Mouse (Mus musculus) lung, adult 18-20 months (tissue): ENCODE results near the gene Wnt6.
"Not testable (repeated sequence)": the region's sequence is repeated elsewhere in the genome, so short reads cannot be mapped to it uniquely, and the experiment has no call there.

Source experiments
- DNase-seq, 2 experiments: peaks; one replicate each; pipeline ENCODE4 v3.0.0; 2022; ENCODE audit warnings: mixed read lengths in 2 of 2

The Wnt6 gene

DNA sequence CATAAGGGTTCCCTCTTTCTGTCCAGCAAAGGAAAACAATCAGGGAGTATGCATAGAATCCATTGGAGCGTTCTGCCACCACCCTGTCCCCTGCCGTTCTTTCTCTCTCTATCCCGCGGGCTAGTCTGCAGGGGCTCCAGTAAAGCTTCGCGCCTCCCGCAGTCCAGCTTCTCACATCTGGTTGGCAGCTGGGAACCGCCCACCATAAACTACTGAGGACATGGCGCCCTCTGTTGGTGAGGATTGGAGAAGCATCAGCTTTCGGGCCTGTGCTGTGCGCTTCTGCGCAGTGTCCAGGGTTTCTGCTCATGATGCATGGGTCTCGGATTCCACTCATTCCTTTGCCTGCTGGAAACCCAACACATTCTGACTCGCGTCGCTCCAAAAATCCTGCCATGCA lies 36.4 kb downstream of the Wnt6 start:
- peak; percentile 86 for DNase-seq

DNA sequence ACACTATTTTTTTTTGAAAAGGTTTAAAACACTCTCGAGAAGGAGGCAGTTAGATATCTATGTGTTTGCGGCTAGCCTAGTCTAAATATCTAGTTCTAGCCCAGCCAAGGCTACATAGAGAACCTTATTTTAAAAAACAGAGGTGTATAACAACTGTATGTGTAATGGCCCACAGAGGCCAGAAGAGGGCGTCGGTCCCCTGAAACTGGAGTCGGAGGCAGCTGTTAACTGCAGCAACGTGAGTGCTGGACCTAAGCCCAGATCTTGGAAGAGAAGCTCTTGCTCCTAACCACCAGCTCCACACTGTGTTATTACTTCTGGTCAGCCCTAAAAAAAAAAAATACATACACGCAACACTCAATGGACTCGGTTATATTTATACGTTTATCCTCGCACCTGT lies 37.3 kb downstream of the Wnt6 start:
- DNase-seq = no peak

DNA sequence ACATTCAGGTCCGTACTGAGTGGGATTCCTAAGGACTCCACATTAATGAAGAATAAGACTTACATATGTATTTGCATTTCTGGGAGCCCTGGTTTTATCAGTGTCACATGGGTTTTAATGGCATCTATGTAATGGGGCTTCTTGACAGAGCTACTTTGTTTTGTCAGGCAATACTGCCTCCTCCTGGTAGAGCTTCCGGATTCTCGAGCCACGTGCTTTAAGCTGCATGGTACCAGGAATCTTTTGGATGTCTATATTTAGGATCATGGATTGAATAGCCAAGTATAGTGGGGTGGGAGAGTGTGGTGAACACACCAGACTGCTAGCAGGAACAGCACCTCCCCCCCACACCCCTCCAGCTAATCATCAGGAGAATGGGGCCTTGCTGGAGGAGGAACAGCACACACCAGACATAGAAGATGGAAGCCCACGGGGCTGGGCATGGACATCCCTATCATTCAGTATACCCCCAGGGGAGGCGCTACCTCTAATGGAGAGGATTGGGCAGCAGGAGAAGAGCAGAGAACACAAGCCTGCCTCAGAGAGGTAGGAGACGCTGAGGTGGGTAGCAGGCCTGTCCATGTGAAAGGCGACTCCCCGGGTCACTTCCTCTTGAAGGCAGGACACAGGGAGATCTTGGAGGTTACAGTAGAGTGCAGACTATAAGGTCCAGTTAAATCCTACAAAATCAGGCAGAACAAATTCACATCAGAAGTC lies 43.4 kb downstream of the Wnt6 start:
- no peak for DNase-seq

DNA sequence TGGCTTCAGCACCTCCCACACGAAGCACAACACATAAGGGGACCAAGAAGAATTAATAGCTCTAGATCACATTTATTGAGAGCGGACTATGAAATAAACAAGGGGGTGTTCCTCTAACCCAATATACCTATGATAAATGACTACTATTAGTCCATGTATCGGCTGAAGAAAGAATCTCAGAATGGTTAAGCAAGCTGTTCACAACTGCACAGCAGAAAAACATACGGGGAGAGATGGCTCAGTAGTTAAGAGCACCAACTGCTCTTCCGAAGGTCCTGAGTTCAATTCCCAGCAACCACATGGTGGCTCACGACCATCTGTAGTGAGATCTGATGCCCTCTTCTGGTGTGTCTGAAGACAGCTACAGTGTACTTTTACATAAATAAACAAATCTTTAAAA lies 44.3 kb downstream of the Wnt6 start:
- not testable (repeated sequence) for DNase-seq

DNA sequence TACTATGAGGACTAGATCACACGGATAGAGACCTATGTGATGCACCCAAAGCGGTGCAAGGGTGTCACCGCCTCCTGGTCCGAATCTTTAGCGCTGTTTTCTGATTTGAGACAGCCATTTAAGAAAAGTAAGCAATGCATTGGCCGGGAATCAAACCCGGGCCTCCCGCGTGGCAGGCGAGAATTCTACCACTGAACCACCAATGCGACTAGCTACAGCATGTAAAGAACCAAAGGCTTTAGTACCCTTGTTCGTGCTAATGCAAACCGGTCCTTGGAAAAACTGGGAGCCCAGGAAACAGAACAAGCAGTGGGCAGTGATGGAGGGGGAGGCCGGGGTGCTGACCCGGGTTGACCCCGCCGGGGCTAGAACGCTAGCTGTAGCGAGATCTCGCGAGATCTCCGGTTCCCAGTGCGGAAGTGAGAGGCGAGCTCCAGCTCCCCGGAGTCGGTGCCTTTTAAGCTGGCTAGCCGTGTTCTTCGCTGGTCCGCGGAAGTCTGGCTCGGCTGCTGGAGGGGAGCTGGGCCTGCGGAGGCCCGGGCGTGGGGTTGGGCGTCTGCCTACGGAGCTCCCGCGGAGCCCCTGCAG lies 45.0 kb downstream of the Wnt6 start:
- peak; percentile 91 to 94 for DNase-seq

DNA sequence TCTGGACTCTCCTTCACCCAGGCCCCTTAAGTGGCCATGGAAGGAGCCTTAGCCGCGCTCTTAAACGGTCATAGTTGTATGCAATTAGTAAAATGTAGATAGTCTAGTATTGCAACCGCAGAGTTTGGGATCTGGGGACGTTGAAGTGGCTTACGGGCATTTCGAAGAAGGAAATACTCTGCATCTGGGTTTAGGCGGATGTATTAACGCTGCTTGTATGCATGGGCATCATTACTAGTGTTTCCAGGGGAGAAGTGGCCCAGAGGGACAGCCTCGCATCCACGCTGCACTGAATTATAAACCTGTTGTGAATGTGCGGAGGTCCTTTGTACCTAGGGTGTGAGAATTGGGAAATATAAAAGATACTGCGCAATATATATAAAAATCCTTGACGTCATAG lies 45.5 kb downstream of the Wnt6 start:
- DNase-seq = no peak

DNA sequence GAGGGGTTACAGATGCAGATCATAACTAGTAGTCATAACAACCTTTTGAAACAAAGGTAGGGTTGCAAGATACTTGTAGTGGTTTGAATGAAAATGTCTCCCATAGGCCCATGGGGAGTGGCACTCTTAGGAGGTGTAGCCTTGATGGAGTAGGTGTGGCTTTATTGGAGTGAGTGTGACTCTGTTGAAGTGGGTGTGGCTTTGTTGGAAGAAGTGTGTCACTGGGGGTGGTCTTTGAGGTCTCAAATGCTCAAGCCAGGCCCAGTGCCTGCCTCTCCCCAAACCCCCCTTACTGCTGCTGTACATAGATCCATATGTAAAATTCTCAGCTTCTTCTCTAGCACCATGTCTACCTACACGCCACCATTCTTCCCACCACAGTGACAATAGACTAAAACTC lies 46.8 kb downstream of the Wnt6 start:
- DNase-seq = no peak

DNA sequence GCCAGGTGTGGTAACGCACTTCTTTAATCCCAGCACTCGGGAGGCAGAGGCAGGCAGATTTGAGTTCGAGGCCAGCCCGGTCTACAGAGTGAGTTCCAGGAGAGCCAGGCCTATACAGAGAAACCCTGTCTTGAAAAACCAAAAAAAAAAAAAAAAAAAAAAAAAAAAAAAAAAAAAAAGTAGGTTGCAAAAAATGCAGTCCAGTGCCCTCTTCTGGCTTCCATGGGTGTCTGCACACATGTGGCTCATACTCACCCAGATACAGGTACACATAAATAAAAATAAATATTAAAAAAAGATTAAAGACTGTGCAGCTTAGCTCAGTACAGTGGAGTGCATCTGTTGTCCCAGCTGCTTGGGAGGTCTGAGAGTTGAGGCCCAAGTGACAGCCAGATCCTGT lies 51.9 kb downstream of the Wnt6 start:
- not testable (repeated sequence) for DNase-seq

DNA sequence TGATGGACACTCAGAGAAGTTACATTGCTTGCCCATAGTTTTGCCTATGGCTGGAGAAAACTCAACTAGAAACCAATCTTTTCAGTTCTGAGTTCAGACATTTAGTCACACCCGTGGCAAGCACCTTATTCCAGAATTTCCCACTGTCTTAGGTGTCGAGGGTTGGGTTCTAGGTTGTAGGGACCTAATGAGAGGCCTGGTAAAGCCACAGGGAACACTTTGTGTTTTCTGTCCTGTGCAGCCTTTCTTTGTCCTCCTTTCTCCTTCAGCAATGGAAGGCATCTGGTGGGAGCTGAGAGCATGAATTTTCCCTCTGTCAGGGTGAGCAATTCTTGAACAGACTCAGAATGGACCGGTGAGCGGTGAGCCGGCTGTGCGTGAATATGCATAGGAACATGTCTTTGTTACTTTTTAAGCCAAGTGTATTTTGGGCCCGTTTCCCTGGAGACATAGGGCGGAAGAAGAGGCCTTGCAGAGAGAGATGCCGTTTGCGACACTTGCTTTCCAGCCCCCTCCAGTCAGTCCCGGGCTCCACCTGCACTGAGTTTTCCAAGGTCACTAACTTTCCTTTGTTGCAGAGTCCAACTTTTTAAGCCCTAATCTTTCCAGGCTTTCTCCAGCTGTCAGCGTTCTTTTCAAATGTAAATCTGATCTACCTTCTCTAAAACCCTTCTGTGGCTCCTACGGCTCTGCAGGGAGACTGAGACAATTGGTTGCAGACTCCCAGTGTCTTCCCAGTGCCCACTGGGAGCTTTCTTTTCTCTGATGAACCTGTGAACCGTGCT lies 53.0 kb downstream of the Wnt6 start:
- DNase-seq = no peak

DNA sequence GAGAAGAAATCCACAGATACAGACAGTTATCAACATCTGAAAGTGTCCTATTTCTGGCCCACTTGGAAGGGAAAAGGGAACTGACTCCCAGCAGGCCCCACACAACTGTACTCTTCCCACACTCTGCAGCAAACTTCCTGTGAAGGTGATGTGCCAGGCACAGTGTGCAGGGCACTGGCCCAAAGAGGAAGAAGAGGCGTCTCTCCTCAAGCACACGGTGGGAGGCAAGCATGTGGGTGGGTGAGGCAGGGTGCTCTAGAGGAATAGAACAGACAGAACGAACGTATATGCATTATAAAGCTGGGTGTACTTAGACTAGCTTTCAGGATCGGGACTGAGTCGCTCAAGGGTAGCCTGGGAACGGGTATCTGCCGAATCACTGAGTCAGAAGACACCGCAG lies 58.4 kb downstream of the Wnt6 start:
- no peak for DNase-seq

DNA sequence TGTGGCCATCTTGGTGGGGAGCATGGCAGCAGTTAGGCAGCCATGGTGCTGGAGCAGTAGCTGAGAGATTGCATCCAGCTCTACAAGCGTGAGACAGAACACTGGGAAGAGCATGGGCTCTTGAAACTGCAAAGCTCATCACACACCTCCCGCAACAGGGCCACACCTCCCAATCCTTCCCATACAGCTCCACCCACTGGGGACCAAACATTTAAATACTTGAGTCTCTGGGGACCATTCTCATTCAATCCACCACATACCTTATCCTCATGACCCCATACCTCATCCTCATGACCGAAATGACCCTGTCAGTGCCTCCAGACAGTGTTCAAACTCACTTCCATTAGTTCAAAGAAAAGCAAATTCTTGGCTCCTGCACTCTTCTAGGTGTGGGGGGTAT lies 61.6 kb downstream of the Wnt6 start:
- no peak for DNase-seq
